Mouse (Mus musculus): ENCODE measurements around the gene Duox1.
"Not testable (repeated sequence)": the region's sequence is repeated elsewhere in the genome, so short reads cannot be mapped to it uniquely, and the experiment has no call there.

The Duox1 gene

GRCm38 (mm10) chr2:122375391-122375991 lies 60.0 kb downstream of the Duox1 start:
- DNase-seq (ENCODE audit: low spot score): peak; percentile 99

- DNase-seq (ENCODE audit: low spot score): peak; percentile 62
Observed at GRCm38 (mm10) chr2:122376041-122376561, 60.6 kb downstream of the Duox1 start.

- DNase-seq (ENCODE audit: low spot score): peak; percentile 98
Observed at GRCm38 (mm10) chr2:122377215-122377674, 61.8 kb downstream of the Duox1 start.

- peak; percentile 75 for DNase-seq (ENCODE audit: low spot score)
Observed at GRCm38 (mm10) chr2:122377751-122378246, 62.3 kb downstream of the Duox1 start.

- peak; percentile 57 for DNase-seq (ENCODE audit: low spot score)
Observed at GRCm38 (mm10) chr2:122378421-122379291, 63.2 kb downstream of the Duox1 start.

- DNase-seq (ENCODE audit: low spot score): no peak
Observed at GRCm38 (mm10) chr2:122379292-122379650, 63.8 kb downstream of the Duox1 start.

GRCm38 (mm10) chr2:122380768-122381311 lies 65.4 kb downstream of the Duox1 start:
- DNase-seq (ENCODE audit: low spot score): peak; percentile 60

GRCm38 (mm10) chr2:122381329-122382103 lies 66.0 kb downstream of the Duox1 start:
- no peak for DNase-seq (ENCODE audit: low spot score)

- no peak for DNase-seq (ENCODE audit: low spot score)
Observed at GRCm38 (mm10) chr2:122382121-122382520, 66.6 kb downstream of the Duox1 start.

GRCm38 (mm10) chr2:122385095-122385494 lies 69.6 kb downstream of the Duox1 start:
- no peak for DNase-seq (ENCODE audit: low spot score)

GRCm38 (mm10) chr2:122387135-122387534 lies 71.7 kb downstream of the Duox1 start:
- DNase-seq (ENCODE audit: low spot score): not testable (repeated sequence)

- no peak for DNase-seq (ENCODE audit: low spot score)
Observed at GRCm38 (mm10) chr2:122396150-122396549, 80.7 kb downstream of the Duox1 start.

All from c-Kit-positive CD71-positive TER-119-positive erythroid progenitor cells, embryonic 14.5 days (primary cell).